Mouse (Mus musculus): ENCODE data around the gene Dcaf1. TPM values are rescaled to one million over a fixed set of nuclear protein-coding genes. Genes with fewer than 3 reads are reported as not detected.

Gene Dcaf1
- polyA plus RNA-seq, 2 experiments, result 10.5 to 11.9 TPM

DNA sequence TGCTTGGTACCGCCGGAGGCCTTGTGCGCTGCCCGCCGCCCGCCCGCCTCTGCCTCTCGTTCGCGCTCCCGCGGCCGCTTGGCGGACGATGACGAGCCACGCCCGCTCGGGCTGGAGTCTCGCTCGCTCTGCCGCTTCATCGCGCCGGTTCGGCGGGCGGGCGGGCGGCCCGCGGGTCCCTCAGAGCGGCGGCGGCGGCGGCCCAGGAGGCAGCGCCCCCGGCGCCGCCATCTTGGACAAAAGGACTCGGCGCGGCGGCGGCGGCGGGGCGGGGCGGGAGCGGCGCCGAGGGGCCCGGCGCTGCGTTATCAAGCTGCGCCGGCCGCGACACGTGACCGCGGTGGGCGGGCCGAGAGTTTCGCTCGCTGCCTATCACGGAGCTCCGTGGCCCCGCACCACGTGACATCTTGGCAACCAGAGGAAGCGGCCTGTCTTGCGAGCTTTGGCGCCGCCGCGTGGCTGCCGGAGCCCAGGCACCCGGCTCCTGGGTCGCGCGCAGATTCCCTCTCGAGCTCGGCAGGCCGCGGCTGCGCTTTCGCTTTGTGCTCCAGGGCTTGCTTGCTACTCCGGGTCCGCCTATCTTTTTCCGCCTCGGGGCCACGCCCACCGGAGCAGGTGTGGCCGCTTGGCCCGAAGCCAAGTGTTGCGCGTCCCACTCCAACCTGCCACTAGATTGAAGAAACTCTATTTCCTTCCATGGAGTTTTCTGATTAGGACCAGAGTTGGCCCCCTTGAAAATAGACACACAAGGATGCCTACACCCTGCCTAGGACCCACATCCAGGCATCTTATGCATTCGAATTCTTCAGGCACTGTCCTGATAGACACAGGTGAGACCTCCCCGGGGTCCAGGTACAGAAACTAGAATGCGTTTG, 65.4 kb downstream of the Dcaf1 start, which contains the start of gene Rbm15b:
TSS of gene Rbm15b (minus strand) at position 601 of the 875 bp plus-strand sequence.
- DNase-seq (ENCODE audit: low read depth in 3 of 3, low spot score in 3 of 3), result peak; percentile 96 to 97 (median 97)
- WGBS (ENCODE audit: insufficient replicate concordance), result 1% methylated on average over 101 of the region's 101 CpGs
- Histone ChIP-seq H3K4me2 (ENCODE audit: low read depth) (peak within 1 kb of the TSS; percentile 100), H3K27me3 (ENCODE audit: control insufficient read depth, insufficient read depth, low read length) (no peaks in the 10 kb centered on the region), H3K9me3 (ENCODE audit: control insufficient read depth, low read length) (no peaks in the 10 kb centered on the region), H3K9ac (replicated peaks) (peak within 1 kb of the TSS; percentile 94), H3K27ac (peak within 1 kb of the TSS; percentile 87), H3K4me3 (ENCODE audit: insufficient read depth in 1 of 2, low read depth in 2 of 2, low read length in 2 of 2) (peak within 1 kb of the TSS; percentile 78 to 93), H3K4me1 (replicated peaks; ENCODE audit: control insufficient read depth in 2 of 2, insufficient read depth in 2 of 2, low read length in 1 of 2) (peaks cover 15 to 46% of the 10 kb centered on the region in 2 experiments), H3K36me3 (replicated peaks; ENCODE audit: control insufficient read depth, insufficient read depth, low read depth) (peaks cover 46% of the 10 kb centered on the region)
- peak; percentile 83 for TF ChIP-seq CTCF (IDR thresholded peaks at IDR 0.05; ENCODE audit: low read depth)
- TF ChIP-seq EP300 (IDR thresholded peaks at IDR 0.05; ENCODE audit: low read depth), result peak; percentile 46; the same call in 1 of the 2 replicates
- peak; percentile 66 for ATAC-seq (ENCODE audit: insufficient read depth)

DNA sequence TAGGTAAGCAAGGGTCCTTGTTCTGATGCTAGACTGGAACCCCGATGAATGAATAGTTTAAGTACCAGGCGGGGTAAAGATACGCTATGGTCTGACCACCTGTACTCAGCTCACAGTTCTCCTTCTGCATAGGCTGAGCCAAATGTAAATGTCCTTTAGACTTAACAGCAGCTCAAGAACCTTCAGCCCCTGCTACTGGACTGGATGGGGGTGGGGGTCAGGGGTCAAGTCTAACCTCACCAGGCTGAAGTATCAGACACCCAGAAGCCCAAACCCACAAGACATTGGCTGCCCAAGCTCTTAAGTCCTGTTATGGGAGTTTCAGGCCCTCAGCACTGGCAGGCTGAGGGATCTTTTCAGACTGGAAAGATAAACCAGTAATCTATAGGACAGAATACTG, 66.7 kb downstream of the Dcaf1 start:
- peak overlapping the region; percentile 37; the same call in 1 of the 2 replicates for H3K27ac ChIP-seq
- H3K9me3 ChIP-seq (ENCODE audit: control insufficient read depth, low read length), result no peaks in the 10 kb centered on the region
- peaks cover 15 to 43% of the 10 kb centered on the region in 2 experiments for H3K4me1 ChIP-seq (replicated peaks; ENCODE audit: control insufficient read depth in 2 of 2, insufficient read depth in 2 of 2, low read length in 1 of 2)
- H3K4me2 ChIP-seq (ENCODE audit: low read depth), result peak overlapping the region; percentile 77
- H3K4me3 ChIP-seq (ENCODE audit: insufficient read depth in 1 of 2, low read depth in 2 of 2, low read length in 2 of 2), result no peak overlapping the region
- DNase-seq (ENCODE audit: low read depth in 3 of 3, low spot score in 3 of 3) (no peak), ATAC-seq (ENCODE audit: insufficient read depth) (no peak)
- no peaks in the 10 kb centered on the region for H3K27me3 ChIP-seq (ENCODE audit: control insufficient read depth, insufficient read depth, low read length)
- no peak overlapping the region for H3K9ac ChIP-seq (replicated peaks)
- H3K36me3 ChIP-seq (replicated peaks; ENCODE audit: control insufficient read depth, insufficient read depth, low read depth), result peaks cover 38% of the 10 kb centered on the region
- 87% methylated on average over 3 of the region's 3 CpGs for WGBS (ENCODE audit: insufficient replicate concordance)
- TF ChIP-seq EP300 (IDR thresholded peaks at IDR 0.05; ENCODE audit: low read depth) (no peak), CTCF (IDR thresholded peaks at IDR 0.05; ENCODE audit: low read depth) (no peak)

DNA sequence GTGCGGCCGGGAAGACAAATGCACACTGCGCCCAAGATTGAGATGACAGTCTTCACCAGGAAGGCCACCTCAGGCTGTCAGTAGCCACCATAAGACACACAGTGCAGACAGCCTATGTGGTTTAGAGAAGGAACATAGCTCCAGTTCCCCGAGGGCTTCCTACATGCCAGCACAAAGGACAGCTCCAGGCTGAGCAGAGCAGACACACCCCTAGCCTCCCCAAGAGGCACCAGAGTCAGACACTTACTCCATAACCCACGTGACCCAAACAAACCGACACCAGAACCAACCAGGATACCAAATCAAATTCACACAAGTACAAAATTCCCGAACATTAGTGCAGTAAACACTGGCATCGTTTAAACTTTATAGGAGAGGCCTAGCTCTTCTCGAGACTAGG, 67.6 kb downstream of the Dcaf1 start:
- no peak for ATAC-seq (ENCODE audit: insufficient read depth)
- H3K9me3 ChIP-seq (ENCODE audit: control insufficient read depth, low read length), result no peaks in the 10 kb centered on the region
- no peak overlapping the region for H3K9ac ChIP-seq (replicated peaks)
- H3K27ac ChIP-seq, result no peak overlapping the region
- peaks cover 15 to 38% of the 10 kb centered on the region in 2 experiments for H3K4me1 ChIP-seq (replicated peaks; ENCODE audit: control insufficient read depth in 2 of 2, insufficient read depth in 2 of 2, low read length in 1 of 2)
- H3K27me3 ChIP-seq (ENCODE audit: control insufficient read depth, insufficient read depth, low read length), result no peaks in the 10 kb centered on the region
- H3K4me2 ChIP-seq (ENCODE audit: low read depth), result no peak overlapping the region
- no peak for DNase-seq (ENCODE audit: low read depth in 3 of 3, low spot score in 3 of 3)
- no peak for TF ChIP-seq CTCF (IDR thresholded peaks at IDR 0.05; ENCODE audit: low read depth)
- no peak for TF ChIP-seq EP300 (IDR thresholded peaks at IDR 0.05; ENCODE audit: low read depth)
- peaks cover 32% of the 10 kb centered on the region for H3K36me3 ChIP-seq (replicated peaks; ENCODE audit: control insufficient read depth, insufficient read depth, low read depth)
- WGBS (ENCODE audit: insufficient replicate concordance), result 79% methylated on average over 9 of the region's 9 CpGs
- H3K4me3 ChIP-seq (ENCODE audit: insufficient read depth in 1 of 2, low read depth in 2 of 2, low read length in 2 of 2), result no peak overlapping the region

GRCm38 (mm10) chr9:106890496-106891240, 69.0 kb downstream of the Dcaf1 start:
- 69% methylated on average over 8 of the region's 8 CpGs for WGBS (ENCODE audit: insufficient replicate concordance)
- Histone ChIP-seq H3K27me3 (ENCODE audit: control insufficient read depth, insufficient read depth, low read length) (no peaks in the 10 kb centered on the region), H3K9ac (replicated peaks) (peak overlapping the region; percentile 95), H3K4me2 (ENCODE audit: low read depth) (peak overlapping the region; percentile 92), H3K9me3 (ENCODE audit: control insufficient read depth, low read length) (no peaks in the 10 kb centered on the region), H3K4me3 (ENCODE audit: insufficient read depth in 1 of 2, low read depth in 2 of 2, low read length in 2 of 2) (peak overlapping the region; percentile 84 to 95), H3K4me1 (replicated peaks; ENCODE audit: control insufficient read depth in 2 of 2, insufficient read depth in 2 of 2, low read length in 1 of 2) (peaks cover 11 to 26% of the 10 kb centered on the region in 2 experiments), H3K36me3 (replicated peaks; ENCODE audit: control insufficient read depth, insufficient read depth, low read depth) (peaks cover 28% of the 10 kb centered on the region), H3K27ac (no peak overlapping the region; the same call in 1 of the 2 replicates)
- ATAC-seq (ENCODE audit: insufficient read depth) (no peak), DNase-seq (ENCODE audit: low read depth in 3 of 3, low spot score in 3 of 3) (no peak)
- no peak for TF ChIP-seq EP300 (IDR thresholded peaks at IDR 0.05; ENCODE audit: low read depth)
- no peak for TF ChIP-seq CTCF (IDR thresholded peaks at IDR 0.05; ENCODE audit: low read depth)

Data from liver, embryonic 14.5 days (tissue).